Mouse (Mus musculus) kidney, adult 2 months (tissue): ENCODE measurements around the gene Muc5ac.

Experiments
- CTCF ChIP-seq: fragments of 200-500 bp; conservative IDR thresholded peaks from 2 replicates; pipeline ENCODE4 v1.5.1; 2011; ENCODE audit warnings: low read depth, mild to moderate bottlenecking, control low read depth, low read length, moderate library complexity, mixed read lengths; ENCODE audit not compliant: insufficient read depth, insufficient read length
- POLR2A ChIP-seq: fragments of 200-500 bp; IDR thresholded peaks from one replicate; pipeline ENCODE4 v1.6.1; 2011; ENCODE audit warnings: low read depth, low read length, control low read depth

GRCm38 (mm10) chr7:141805384-141805783, 16.6 kb downstream of the Muc5ac start:
- TF ChIP-seq CTCF: no peak
- no peak for TF ChIP-seq POLR2A
